Mouse (Mus musculus) limb, embryonic 14.5 days (tissue): ENCODE data around the gene Nrde2. TPM values are rescaled to one million over a fixed set of nuclear protein-coding genes. Genes with fewer than 3 reads are reported as not detected.

Experiments
- ATAC-seq: fragments of 200-750 bp; cut with Nextera tagmentation; 2 replicates; pipeline ENCODE4 v1.8.0; 2017; ENCODE audit warnings: low read depth, moderate number of reproducible peaks, moderate TSS enrichment; ENCODE audit not compliant: low FRiP score
- DNase-seq: peaks from one replicate; pipeline ENCODE4 v3.0.0-alpha.2; 2015; ENCODE audit warnings: low spot score
- H3K27ac ChIP-seq: fragments of 300-500 bp; sonication (generic); replicated peaks from 2 replicates; pipeline ENCODE4 v1.5.1; 2014; ENCODE audit warnings: low read depth, mild to moderate bottlenecking, low read length, moderate library complexity, mixed read lengths
- H3K27me3 ChIP-seq: fragments of 300-500 bp; sonication (generic); 2 replicates; pipeline ENCODE4 v1.6.1; 2014; ENCODE audit warnings: low read length, mixed read lengths; ENCODE audit not compliant: control insufficient read depth, insufficient read depth
- H3K36me3 ChIP-seq: fragments of 300-500 bp; sonication (generic); 2 replicates; pipeline ENCODE4 v1.6.1; 2014; ENCODE audit warnings: mild to moderate bottlenecking, low read length, moderate library complexity, mixed read lengths; ENCODE audit not compliant: control insufficient read depth, insufficient read depth
- H3K4me1 ChIP-seq: fragments of 300-500 bp; sonication (generic); 2 replicates; pipeline ENCODE4 v1.6.1; 2014; ENCODE audit warnings: antibody characterized with exemption, low read length, mixed read lengths; ENCODE audit not compliant: control insufficient read depth, insufficient read depth
- H3K4me2 ChIP-seq: fragments of 300-500 bp; sonication (generic); replicated peaks from 2 replicates; pipeline ENCODE4 v1.6.1; 2014; ENCODE audit warnings: low read depth, mild to moderate bottlenecking, low read length, moderate library complexity; ENCODE audit not compliant: severe bottlenecking
- H3K4me3 ChIP-seq: fragments of 300-500 bp; sonication (generic); replicated peaks from 2 replicates; pipeline ENCODE4 v1.5.1; 2014; ENCODE audit warnings: low read length
- H3K9ac ChIP-seq: fragments of 300-500 bp; sonication (generic); 2 replicates; pipeline ENCODE4 v1.6.1; 2014; ENCODE audit warnings: mild to moderate bottlenecking, low read depth, low read length, moderate library complexity; ENCODE audit not compliant: severe bottlenecking
- H3K9me3 ChIP-seq: fragments of 300-500 bp; sonication (generic); 2 replicates; pipeline ENCODE4 v1.6.1; 2016; ENCODE audit warnings: low read length; ENCODE audit not compliant: control insufficient read depth
- POLR2A ChIP-seq: fragments of 200-500 bp; IDR thresholded peaks from 2 replicates; pipeline ENCODE4 v1.8.0; 2012; ENCODE audit warnings: inconsistent platforms, mild to moderate bottlenecking, moderate library complexity, borderline replicate concordance; ENCODE audit not compliant: insufficient read depth, insufficient read length; ENCODE audit errors: extremely low read depth
- WGBS: fragments of 180-500 bp; shearing (Covaris S2); extraction: QIAGEN DNeasy Blood & Tissue Kit; methylation state at CpG from one replicate; pipeline ENCODE4 v1.1.7; 2014; 5-methylcytosine and 5-hydroxymethylcytosine counted together
- polyA plus RNA-seq, 2 experiments: library from polyadenylated mRNA; depleted of rRNA in 1 of 2; stranded (reverse) in 1 of 2; unstranded in 1 of 2; fragments of >200 nt; fragmentation: Nextera tagmentation in 1 of 2; extraction: Ambion mirVana in 1 of 2; gene quantifications; 2 replicates each; pipeline versions ENCODE4 v1.2.1 to v1.2.3; 2012 to 2014

Nrde2 gene
- polyA plus RNA-seq, 2 experiments, result 12.4 to 13.0 TPM

- no peaks in the 10 kb centered on the region for H3K4me1 ChIP-seq
- no peak overlapping the region for H3K9ac ChIP-seq
- no peaks in the 10 kb centered on the region for H3K9me3 ChIP-seq
- whole genome bisulfite sequencing, result 67% methylated on average over 8 of the region's 8 CpGs
- no peak overlapping the region for H3K27ac ChIP-seq
- no peak overlapping the region for H3K4me2 ChIP-seq
- DNase-seq (no peak), ATAC-seq (no peak)
- H3K27me3 ChIP-seq, result no peaks in the 10 kb centered on the region
- no peak overlapping the region for H3K4me3 ChIP-seq
- peaks cover 88% of the 10 kb centered on the region for H3K36me3 ChIP-seq
- no peak for TF ChIP-seq POLR2A
These were observed 30.5 kb downstream of the Nrde2 start for GRCm38 (mm10) chr12:100128961-100129360.

- Histone ChIP-seq H3K9me3 (no peaks in the 10 kb centered on the region), H3K9ac (no peak overlapping the region), H3K27me3 (no peaks in the 10 kb centered on the region), H3K36me3 (peaks cover 88% of the 10 kb centered on the region), H3K4me2 (no peak overlapping the region), H3K4me1 (no peaks in the 10 kb centered on the region), H3K4me3 (no peak overlapping the region), H3K27ac (no peak overlapping the region; the same call in 1 of the 2 replicates)
- ATAC-seq (no peak), DNase-seq (no peak)
- 61% methylated on average over 6 of the region's 6 CpGs for WGBS
- TF ChIP-seq POLR2A, result no peak
These were observed 30.9 kb downstream of the Nrde2 start for GRCm38 (mm10) chr12:100128522-100128921.

- DNase-seq (peak; percentile 51), ATAC-seq (peak; percentile 32; the same call in 1 of the 2 replicates)
- H3K27me3 ChIP-seq, result no peaks in the 10 kb centered on the region
- H3K9me3 ChIP-seq, result no peaks in the 10 kb centered on the region
- 26% methylated on average over 8 of the region's 8 CpGs for WGBS
- peaks cover 88% of the 10 kb centered on the region for H3K36me3 ChIP-seq
- no peak overlapping the region for H3K4me3 ChIP-seq
- no peaks in the 10 kb centered on the region for H3K4me1 ChIP-seq
- TF ChIP-seq POLR2A, result no peak
- H3K4me2 ChIP-seq, result no peak overlapping the region
- no peak overlapping the region for H3K27ac ChIP-seq
- H3K9ac ChIP-seq, result peak overlapping the region; percentile 16; the same call in 1 of the 2 replicates
These were observed 31.5 kb downstream of the Nrde2 start for GRCm38 (mm10) chr12:100127866-100128480.

- DNase-seq (no peak), ATAC-seq (no peak)
- no peak for TF ChIP-seq POLR2A
- Histone ChIP-seq H3K4me3 (no peak overlapping the region), H3K36me3 (peaks cover 88% of the 10 kb centered on the region), H3K9me3 (no peaks in the 10 kb centered on the region), H3K27me3 (no peaks in the 10 kb centered on the region), H3K9ac (0 out of 2 replicates have a peak overlapping the region, but pooled peaks have one; percentile 16), H3K27ac (no peak overlapping the region), H3K4me2 (no peak overlapping the region), H3K4me1 (no peaks in the 10 kb centered on the region)
- WGBS, result 71% methylated on average over 17 of the region's 17 CpGs
These were observed 32.2 kb downstream of the Nrde2 start for GRCm38 (mm10) chr12:100126968-100127865.

GRCm38 (mm10) chr12:100124913-100125798 lies 34.3 kb downstream of the Nrde2 start:
- peak; percentile 20 for DNase-seq
- 83% methylated on average over 16 of the region's 16 CpGs for WGBS
- ATAC-seq, result peak; percentile 62

More at GRCm38 (mm10) chr12:100124913-100125798, 34.3 kb downstream of the Nrde2 start:
- Histone ChIP-seq H3K27ac (no peak overlapping the region), H3K27me3 (no peaks in the 10 kb centered on the region), H3K9ac (no peak overlapping the region), H3K4me3 (no peak overlapping the region), H3K9me3 (no peaks in the 10 kb centered on the region), H3K4me2 (no peak overlapping the region), H3K36me3 (peaks cover 90% of the 10 kb centered on the region), H3K4me1 (no peaks in the 10 kb centered on the region)
- no peak for TF ChIP-seq POLR2A
